Mouse (Mus musculus) erythroblast, embryonic 14.5 days (primary cell): ENCODE results near the gene Zfp593.

Experiments
- GATA1 ChIP-seq: IDR thresholded peaks from 2 replicates; pipeline ENCODE4 v1.6.1; 2012; ENCODE audit warnings: low read length, inconsistent platforms, mixed read lengths
- TAL1 ChIP-seq: IDR thresholded peaks from 3 replicates; pipeline ENCODE4 v1.6.1; 2012; ENCODE audit warnings: low read length, inconsistent platforms, mixed read lengths

- TF ChIP-seq GATA1 = no peak
- TF ChIP-seq TAL1 = no peak
Measured at GRCm38 (mm10) chr4:134202904-134203303, 42.5 kb downstream of the Zfp593 start, which contains the start of gene Gm7534.
